Mouse (Mus musculus): Measurements from ENCODE around the gene Scarb1.

Scarb1 gene

DNA sequence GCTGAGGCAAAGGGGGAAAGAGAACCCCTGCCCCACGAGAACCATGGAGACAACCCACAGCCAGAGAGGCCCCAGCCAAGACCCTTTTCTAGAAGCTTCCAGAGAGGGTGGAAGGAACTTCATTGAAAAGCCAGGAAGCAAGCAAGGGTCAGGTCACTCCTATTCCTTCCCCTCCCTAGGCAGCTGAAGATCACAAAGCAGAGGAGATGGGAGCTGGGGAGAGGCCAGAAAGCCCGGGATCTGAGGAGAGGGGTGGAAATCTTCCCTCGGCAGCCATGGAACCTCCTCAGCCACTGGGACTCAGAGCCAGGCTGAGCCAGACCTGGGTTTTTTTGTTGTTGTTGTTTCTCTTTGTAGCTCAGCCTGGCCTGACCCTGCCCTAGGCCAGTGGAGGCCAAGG, 9.8 kb downstream of the Scarb1 start:
- DNase-seq (ENCODE audit: low spot score): no peak

DNA sequence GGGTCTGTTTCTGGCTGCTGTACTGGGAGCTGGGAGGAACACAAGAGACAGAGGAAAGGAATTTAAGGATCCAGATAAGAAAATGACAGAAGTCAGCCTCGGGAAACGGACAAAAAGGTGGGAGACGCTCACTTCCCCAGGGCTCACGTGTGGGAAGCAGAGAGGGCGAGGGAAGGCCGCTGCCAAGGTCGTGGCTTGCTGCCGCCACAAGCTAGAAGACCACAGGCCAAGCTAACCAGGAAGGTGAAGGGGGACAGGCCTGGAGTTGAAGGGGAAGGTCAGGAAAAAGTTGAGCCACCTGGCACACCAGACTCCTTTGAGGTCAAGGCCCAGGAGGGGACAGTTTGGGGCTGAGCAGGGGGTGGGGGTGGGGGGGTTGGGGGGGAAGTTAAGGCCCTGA, 10.2 kb downstream of the Scarb1 start:
- no peak for DNase-seq (ENCODE audit: low spot score)

DNA sequence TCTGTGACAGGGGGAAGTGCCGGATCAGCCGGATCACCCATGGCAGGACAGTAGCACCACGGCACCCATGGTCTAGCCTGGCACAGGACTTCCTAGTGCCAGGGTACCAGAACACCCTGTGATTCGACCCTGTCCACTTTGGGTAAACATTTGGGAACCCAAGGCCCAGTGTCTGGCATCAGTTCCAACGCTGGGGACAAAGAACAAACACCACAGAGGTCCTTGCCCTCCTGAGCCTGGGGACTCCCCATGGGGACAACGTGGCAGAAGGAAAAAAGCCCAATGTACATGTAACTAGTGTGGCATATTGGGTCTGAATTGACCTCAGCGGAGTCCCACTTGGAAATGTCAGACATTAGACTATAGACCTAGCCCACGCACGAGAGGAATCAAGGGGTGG, 10.7 kb downstream of the Scarb1 start:
- DNase-seq (ENCODE audit: low spot score): no peak

DNA sequence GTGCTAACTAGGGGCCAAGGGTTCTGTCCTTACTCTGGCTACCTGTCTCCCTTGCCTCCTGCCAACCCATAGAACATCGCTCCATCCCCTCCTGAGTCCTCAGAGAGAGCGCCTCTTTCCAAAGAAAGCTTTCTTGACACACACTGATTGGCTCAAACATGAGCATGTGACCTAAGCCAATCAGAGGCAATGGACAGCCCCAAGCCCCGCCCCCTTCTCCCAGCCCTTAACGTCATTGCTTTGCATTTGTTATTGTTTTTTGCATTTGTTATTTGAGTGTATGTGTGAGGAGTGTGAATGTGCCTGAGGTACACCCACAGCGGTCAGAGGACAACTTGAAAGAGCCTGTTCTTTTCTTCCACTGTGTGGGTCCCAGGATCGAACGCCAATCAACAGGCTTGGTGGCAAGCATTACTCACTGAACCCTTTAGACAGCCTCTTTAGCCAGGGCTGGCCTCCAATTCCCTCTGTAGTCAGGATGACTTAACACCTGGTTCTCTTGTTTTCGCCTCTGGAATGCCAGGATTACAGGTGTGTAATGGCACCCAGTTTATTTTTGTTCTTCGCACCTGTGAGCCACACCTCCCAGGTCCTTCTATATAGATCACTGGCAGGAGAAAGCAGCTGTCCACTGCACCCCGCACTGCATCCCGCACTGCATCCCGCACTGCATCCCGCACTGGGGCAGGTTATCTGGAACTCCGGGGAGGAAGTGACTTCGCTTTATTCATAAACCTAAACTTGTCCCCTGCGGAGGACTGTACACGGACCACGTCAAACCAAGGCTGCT, 13.1 kb downstream of the Scarb1 start:
- DNase-seq (ENCODE audit: low spot score): no peak

DNA sequence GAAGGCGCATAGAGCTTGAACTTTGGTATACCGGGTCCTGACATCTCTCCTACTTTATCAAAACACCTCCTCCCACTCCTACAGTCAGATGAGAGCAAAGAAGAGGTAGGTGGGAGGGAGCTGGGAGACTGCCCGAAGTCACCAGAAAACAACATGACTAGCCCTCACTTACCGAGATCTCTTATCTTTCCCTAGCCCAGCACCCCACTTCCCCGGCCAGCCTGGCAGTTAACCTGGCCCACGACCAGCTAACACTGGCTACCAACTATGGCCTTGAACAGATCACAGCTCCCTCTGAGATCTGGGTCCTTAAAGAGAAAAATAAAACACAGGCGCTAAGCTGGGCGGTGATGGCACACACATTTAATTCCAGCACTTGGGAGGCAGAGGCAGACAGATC, 14.5 kb downstream of the Scarb1 start:
- no peak for DNase-seq (ENCODE audit: low spot score)

DNA sequence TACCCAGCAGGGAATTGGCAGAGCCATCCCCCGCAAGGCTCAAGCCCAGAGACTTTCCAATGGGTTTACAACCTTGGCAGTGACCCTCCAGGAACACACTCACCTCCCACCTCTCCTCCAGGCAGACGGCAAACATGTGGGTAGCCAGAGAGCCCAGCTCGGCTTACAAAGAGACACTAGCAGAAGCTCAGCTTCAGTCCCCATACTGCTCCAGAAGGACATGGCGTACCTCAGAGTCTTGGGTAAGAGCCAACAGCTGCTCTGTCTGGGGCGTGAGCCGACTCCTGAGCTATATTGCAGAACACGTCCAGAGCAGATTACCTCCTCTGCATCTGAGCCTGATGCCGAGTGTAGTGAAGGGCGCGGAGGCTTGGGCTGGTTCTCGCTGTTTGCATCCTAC, 15.0 kb downstream of the Scarb1 start:
- no peak for DNase-seq (ENCODE audit: low spot score)

DNA sequence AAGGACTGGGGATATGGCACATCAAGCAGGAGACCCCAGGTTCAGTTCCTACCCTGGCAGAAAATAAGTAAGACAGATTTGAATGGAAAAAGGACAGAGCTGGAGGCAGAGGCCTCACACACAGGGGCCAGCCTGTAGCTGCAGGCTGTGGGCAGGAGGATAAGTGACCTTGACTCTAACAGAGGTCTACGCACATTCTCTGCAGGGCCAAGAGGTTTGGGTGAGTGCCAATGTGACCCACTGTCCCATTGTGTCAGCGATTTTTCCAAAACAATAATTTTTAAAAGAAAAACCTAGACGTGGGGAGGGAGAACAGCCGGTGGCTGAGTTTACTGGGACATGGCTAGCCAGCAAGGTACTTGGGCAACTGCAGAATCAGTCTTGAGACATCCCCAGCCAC, 15.6 kb downstream of the Scarb1 start:
- DNase-seq (ENCODE audit: low spot score): no peak

DNA sequence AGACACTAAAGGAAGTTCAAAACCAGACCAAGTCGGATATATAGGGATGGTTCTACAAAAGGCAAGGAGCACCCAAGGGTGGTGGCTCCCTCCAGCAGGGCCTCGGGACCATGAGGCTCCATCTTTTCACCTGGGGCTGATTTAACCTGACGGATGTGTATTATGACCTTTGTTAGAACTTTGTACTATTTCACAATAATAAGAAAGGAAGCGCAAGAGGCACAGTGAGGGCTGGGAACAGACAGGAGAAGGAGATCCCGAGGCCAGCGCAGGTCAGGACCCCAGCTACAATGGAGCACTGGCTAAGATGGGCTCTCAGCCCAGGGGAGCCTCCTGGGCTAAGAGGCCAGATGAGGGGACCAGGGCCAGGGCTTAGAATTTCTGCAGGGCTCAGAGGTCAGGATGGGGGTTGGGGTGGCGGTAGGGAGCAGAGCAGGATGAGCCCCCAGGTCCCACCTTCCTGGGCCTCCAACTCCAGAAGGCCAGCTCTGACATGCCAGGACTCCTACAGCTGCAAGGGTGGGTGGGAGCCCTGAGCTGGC, 16.9 kb downstream of the Scarb1 start:
- DNase-seq (ENCODE audit: low spot score): no peak

DNA sequence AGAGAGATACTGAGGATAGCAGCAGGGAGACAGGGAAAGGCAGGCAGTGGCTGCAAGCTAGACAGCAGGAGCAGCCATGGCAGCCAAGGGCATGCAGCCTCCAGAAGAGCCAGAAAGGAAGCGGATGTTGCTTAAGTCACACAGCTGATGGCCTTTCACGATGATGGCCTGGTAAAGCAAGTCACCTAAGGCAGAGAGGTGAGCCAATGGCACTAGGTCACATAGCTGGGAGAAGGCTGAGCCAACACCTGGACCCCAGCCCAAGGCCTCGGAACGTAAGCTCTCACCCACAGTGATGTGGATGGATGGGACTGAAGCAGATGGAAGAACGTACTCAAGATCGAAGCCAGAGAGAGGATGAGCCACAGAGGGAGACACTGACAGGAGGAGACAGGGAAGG, 17.8 kb downstream of the Scarb1 start:
- no peak for DNase-seq (ENCODE audit: low spot score)

DNA sequence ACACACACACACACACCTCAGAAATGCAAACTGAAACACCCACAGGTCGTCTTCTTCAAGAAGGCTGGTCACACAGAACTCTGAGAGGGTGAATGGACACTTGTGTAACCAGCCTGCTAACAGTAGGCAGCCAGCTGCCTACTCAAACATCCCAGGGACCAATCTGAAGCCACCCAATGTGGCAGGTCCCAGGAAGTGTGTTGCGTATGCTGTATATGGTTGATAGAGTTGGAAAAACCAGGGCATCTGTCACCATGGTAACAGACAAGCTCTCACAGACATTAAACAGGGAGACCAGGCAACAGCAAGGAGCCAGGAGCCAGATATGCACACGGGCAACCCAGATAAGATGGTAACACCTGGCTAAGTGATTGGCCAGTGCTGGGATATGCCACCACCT, 19.1 kb downstream of the Scarb1 start:
- DNase-seq (ENCODE audit: low spot score): no peak

DNA sequence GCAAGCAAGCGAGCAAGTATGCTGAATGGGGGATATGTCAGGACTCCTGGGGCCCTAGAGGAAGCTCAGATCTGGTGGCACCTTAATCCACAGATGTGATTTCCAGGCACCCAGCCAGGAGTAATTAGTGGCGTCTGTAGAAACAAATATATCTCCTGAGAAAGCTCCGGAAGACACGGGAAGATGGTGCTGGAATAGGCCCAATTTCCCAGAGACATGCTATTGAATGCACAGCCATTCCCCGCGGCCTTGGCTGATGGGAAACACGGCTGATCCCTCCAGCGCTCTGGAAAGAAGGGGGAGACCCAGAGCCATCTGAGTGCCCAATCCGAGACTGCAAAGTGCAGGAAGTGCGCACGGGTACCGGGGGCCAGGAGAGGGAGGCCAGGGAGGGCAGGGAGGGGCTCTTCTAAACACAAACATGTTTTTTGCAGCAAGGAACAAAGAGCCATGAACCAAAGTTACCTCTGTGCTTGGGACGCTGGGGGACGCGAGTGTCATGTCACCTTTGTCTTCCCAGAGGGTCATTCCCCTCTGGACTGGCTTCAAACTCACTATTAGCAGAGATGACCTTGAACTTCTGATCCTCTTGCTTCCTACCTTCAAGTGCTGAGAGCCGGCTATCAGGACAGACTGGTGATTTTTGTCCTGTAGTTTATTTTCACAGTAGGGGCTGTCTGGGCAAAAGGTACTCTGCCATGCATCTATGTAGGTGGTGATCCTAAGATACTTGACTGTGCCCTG, 21.7 kb downstream of the Scarb1 start:
- DNase-seq (ENCODE audit: low spot score): no peak

DNA sequence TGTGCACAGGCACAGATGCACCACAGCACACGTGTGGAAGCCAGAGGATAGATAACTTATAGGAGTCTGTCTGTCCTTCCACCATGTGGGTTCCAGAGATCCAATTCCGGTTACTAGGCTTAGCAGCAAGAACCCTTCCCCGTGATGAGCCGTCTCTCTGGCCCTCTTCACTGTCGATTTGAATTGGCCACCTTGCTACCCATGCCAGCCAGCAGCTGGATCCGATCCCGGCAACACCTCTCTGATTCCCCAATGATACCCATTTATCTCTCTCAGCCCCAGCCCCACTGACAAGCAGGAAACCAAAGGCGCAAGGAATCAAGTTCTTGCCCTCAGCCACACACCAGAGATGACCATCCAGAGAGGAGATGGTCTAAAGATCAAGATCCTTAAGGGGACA, 22.9 kb downstream of the Scarb1 start:
- no peak for DNase-seq (ENCODE audit: low spot score)

DNA sequence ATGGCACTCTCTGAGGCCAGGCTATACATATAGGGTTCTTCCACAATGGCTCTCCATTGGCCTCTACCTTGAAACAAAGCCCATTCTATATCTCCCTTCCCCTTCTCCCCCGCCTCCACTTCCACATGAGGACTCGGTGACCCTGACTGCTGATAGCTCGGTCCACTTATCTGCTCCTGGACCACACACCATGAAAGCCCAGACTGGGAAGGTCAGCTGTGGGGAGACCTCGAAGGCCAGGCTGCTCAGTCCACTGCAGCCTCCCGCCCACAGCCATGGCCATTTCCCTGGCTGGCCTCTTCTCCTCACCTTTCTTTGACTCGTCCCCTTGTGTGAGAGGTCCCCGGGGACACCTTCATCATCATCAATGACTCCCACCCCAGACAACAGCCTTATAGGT, 23.6 kb downstream of the Scarb1 start:
- DNase-seq (ENCODE audit: low spot score): no peak

DNA sequence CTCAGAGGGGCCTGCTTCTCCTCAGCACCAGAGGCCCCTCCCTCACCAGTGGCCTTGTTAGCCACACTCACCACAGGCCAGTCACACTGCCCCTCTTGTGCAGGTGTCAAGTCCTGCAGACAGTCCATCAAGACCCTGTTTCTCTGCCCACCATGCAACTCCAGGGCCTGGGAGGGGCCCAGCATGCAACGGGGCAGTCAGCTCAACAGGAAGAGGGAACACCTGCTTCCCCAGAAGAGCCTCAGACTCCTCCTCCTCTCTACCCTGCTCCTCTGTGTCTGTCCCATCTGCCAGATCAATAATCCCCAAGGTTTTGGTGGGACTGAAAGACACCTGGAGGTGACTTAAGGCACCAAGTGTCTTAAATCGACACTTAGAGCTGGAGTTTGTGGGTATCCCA, 24.1 kb downstream of the Scarb1 start:
- DNase-seq (ENCODE audit: low spot score): no peak

DNA sequence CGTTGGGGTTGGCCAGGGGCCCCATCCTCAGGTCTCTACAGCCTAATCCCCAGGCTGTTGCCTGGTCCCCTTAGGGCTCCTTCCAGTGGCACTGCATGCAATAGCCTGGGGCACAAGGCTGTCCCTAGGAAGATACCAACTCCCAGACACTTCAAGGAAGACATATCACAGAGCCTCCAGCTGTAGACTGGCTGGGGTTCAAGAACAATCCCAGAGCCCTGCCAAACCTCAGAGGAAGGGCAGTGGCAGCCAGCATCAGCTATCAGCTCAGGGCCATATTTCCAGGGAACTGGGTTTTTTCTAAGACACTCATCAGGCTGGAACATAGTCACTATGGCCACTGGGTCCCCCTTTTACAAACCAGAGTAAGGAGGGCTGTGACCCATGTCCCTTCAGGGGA, 25.8 kb downstream of the Scarb1 start:
- no peak for DNase-seq (ENCODE audit: low spot score)

DNA sequence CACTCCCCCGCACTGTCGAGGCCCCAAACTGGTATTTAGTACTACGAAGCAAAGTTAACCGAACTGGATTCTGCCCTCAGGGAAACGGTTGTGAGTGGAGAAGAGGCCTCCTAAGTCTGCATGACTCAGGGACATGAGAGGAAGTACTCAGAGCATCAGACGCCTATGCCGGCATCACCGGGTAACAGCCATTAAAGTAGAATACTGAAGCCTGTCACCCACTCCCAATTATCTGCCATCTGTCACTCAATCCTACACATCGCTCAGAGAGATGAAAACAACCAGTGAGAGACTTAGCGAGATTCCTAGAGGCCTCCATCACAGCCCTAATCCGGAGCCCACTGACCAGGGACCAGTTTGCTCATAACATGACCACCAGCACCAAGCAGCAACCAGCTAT, 26.9 kb downstream of the Scarb1 start:
- DNase-seq (ENCODE audit: low spot score): no peak

DNA sequence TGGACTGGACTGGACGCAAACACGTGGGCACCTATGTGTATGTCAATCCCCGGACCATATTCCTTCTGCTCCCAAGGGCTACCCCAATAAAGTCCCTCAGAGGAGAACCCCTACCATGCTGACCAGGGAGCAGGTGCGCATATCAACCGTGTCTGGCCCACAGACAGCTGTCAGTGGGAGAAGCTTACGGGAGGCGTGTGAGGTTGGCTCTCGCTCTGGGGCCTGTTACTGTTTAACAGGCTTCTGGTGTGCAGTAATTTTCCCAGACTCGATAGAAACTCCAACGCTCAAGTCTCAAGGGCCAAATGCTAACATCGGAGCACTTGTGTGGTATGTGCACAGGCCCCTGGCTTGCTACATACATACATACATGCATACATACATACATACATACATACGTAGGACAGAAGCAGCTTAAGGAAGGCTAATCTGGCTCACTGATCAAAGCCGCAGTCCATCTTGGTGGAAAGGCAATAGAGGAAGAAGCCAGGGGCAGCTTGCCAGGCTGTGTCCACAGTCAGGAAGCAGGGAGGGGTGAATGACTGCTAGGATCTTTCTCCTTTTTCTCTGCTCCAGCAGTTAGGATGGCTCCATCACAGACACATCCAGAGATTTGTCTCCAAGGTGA, 27.8 kb downstream of the Scarb1 start:
- no peak for DNase-seq (ENCODE audit: low spot score)

DNA sequence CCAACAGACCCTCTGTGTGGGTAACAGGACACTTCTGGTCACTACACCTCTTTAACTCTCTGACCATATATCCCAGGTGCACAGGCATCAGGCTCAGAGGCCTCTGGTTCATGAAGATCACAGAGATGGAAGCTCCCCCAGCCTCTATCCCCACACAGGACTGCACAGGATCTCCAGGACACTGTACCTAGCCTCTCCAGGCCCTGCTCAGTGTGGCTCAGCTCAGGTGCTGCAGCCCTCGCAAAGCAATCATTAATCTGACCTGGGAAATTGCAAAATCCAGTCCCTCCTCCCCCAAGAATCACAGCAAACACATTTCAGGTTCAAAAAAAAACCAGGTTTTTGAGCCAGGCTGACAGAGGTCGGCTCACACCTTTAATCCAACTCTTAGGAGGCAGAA, 29.9 kb downstream of the Scarb1 start:
- no peak for DNase-seq (ENCODE audit: low spot score)

DNA sequence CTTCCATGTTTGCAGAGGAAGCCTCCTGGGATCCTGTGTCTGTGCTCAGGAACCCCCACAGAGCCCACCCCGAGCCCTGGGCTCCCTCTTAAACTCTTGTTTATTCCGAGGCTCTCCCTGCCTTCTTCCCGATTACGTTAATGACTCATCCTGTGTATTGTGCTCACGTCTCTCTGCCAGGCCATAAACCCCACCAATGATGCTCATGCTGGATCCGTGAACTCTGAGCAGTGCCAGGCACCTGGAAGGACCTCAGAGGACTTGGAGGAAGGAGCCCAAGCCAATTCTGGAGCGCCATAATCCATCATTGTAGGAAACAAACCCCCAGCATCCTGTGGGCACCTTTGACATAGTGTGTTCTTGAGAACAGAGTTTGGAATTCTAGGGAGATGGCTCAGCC, 31.7 kb downstream of the Scarb1 start:
- DNase-seq (ENCODE audit: low spot score): no peak

DNA sequence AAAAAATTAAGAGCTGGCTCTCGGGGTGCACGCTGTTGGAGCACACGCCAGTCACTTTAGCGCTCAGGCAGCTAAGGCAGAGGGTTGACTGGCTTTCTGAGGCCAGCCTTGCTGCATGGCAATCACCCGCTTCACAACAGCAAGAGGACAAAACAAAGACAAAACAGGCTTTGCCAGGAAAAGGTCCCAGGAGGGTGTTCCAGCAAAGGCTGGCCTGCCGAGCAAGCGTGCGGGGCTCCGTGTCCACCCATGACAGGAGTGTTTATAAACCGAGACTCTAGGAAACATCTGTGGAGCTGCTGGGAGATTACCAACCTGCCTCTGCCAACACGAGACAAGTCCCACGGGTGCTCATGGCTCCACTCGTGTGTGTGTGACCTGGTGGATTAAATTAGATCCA, 34.1 kb downstream of the Scarb1 start:
- DNase-seq (ENCODE audit: low spot score): no peak

DNA sequence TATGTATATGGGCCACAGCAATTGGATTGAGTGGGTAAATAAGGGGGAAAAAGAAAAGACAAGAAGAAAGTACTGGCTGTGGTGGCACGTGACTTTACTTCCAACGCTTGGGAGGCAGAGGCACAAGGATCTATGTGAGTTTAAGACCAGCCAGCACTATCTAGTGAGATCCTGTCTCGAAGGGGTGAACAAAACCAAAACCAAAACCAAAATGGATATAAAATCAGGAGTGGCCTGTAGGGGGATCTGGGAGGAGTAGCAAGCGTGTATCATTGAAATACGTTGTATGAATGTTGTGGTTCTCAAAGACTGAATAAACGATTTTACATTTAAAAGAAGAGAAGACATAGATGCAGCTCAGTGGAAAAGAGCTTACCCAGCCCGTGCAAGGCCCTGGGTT, 34.5 kb downstream of the Scarb1 start:
- DNase-seq (ENCODE audit: low spot score): no peak

DNA sequence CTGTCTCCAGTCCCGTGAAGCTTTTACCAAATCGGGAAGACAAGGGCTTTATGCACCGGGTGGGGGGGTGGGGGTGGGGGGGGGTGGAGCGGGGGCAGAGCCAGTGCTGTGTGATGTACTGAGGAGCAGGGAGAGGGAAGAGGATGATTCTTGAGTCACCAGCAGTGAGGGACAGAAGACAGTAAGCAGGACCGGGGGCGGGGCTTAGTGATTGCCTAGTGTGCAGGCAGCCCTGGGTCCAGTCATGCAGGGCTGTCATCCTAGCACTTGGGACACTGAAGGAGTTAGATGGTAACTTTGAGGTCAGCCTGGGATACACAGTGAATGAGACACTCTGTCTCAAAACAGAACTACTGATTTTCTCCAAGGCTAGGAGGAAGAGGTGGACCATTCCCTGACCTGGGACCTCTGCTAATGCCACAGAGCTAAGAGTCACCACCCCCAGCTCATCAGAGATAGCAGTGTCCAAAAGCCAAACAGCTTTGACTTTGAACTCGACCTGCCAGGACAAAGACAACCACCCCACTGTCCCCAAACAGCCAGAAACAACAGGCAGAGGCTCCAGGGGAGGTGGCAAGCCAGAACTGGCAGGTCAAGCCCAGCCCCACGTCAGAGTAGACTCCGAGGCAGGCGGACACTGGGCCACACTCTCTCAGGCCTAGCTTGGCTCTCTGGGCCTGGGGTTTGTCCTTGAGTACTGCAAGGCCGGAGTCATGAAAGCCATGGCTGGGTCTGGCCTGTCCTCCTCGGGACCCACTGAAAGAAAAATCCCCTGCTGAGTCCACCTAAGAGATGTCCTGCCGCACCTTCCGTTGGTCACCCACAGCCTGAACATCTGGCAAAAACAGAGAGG, 35.4 kb downstream of the Scarb1 start:
- no peak for DNase-seq (ENCODE audit: low spot score)

Data from ovary, postnatal 10 days (tissue).